Comparison of ENCODE assay signal across 8 mouse cellular contexts in genomic region chr13:103920261-103920932, GRCm38 (mm10). TPM values are rescaled to one million over a fixed set of nuclear protein-coding genes. Genes with fewer than 3 reads are reported as not detected.
DNase-seq lines count a peak whose midpoint lies in the region; ATAC-seq and TF ChIP-seq lines count a peak whose summit lies in the region.

Gene Erbin (minus strand): TSS chr13:103920514.

- peak within 1 kb of the TSS; percentile 78 for H3K4me3 ChIP-seq in gastrocnemius, adult 2 months
- H3K4me3 ChIP-seq in hindbrain, embryonic 16.5 days (ENCODE audit: low read length): peak within 1 kb of the TSS; percentile 70

- no peaks in the 10 kb centered on the region for H3K27me3 ChIP-seq in hindbrain, embryonic 16.5 days (replicated peaks; ENCODE audit: control insufficient read depth, insufficient read depth, low read length)

- ATAC-seq in common myeloid progenitor, adult 5-6 weeks (replicated peaks; ENCODE audit: low read depth, poor library complexity, severe bottlenecking): peak; percentile 37
- peak; percentile 77 for ATAC-seq in hindbrain, embryonic 16.5 days
- ATAC-seq in megakaryocyte, adult 5-6 weeks (ENCODE audit: poor library complexity, severe bottlenecking): peak; percentile 57

- WGBS in hindbrain, embryonic 16.5 days: 1% methylated on average over 56 of the region's 93 CpGs

- H3K9ac ChIP-seq in hindbrain, embryonic 16.5 days (ENCODE audit: low read depth, low read length): peak within 1 kb of the TSS; percentile 99

- H3K27ac ChIP-seq in gastrocnemius, adult 2 months: peak within 1 kb of the TSS; percentile 97
- peak within 1 kb of the TSS; percentile 100 for H3K27ac ChIP-seq in hindbrain, embryonic 16.5 days (ENCODE audit: low read depth, low read length)

- no peak for TF ChIP-seq CTCF in gastrocnemius, adult 2 months (IDR thresholded peaks at IDR 0.05)

- intact Hi-C loops in gastrocnemius, adult 2 months (cut with DNase I): loop anchor here (2.0 to 5.0 kb wide), 2 partner anchors 48 to 127 kb away; no protein-coding TSS in a partner anchor

- DNase-seq in ZHBTc4 (ENCODE audit: low read depth, low spot score): peak; percentile 78
- peak; percentile 89 for DNase-seq in gastrocnemius, adult 2 months
- peak; percentile 46 to 48 for DNase-seq in left cerebral cortex, adult 8-10 months (ENCODE audit: low spot score in 2 of 2)
- DNase-seq in right cerebral cortex, postnatal 10 days (ENCODE audit: low spot score in 2 of 2): peak; percentile 77 to 79
- DNase-seq in urinary bladder, postnatal 14 days (ENCODE audit: low spot score): peak; percentile 81

- peaks cover 14% of the 10 kb centered on the region for H3K4me1 ChIP-seq in hindbrain, embryonic 16.5 days (ENCODE audit: control insufficient read depth, insufficient read depth, low read depth, low read length)

- peak within 1 kb of the TSS; percentile 76 for H3K4me2 ChIP-seq in hindbrain, embryonic 16.5 days (ENCODE audit: low read length)

- no peaks in the 10 kb centered on the region for H3K9me3 ChIP-seq in hindbrain, embryonic 16.5 days (ENCODE audit: control insufficient read depth, low read length)

- H3K36me3 ChIP-seq in hindbrain, embryonic 16.5 days (ENCODE audit: control insufficient read depth, insufficient read depth, low read length): no peaks in the 10 kb centered on the region

RNA-seq across cellular contexts. Expression of gene Erbin, which starts in this region (rescaled TPM):
- total RNA-seq in common myeloid progenitor, adult 5-6 weeks (2017): 143 and 174 TPM in 2 replicates
- total RNA-seq in gastrocnemius, adult 2 months (2021): 10 to 100 TPM; 40.6 to 45.3 TPM
- polyA plus RNA-seq in hindbrain, embryonic 16.5 days (2015; fragmentation: Nextera tagmentation; extraction: Ambion mirVana): 5.4 and 5.6 TPM in 2 replicates
- 10 to 100 TPM; 66.6 to 76.6 (median 69.4) TPM for total RNA-seq in left cerebral cortex, adult 8-10 months (2022)
- total RNA-seq in megakaryocyte, adult 5-6 weeks (2015): 85.4 and 98.6 TPM in 2 replicates
- 84.8 and 96.9 TPM in 2 replicates for total RNA-seq in megakaryocyte, adult 5-6 weeks (2017)

Comparison
In these comparisons a context has a peak if more than half of its experiments do, and no peak if none do; other contexts are left out.
1. Peak in every context shown above with its lines: DNase-seq, ATAC-seq, H3K4me3 ChIP-seq and H3K27ac ChIP-seq.